Mouse (Mus musculus) heart, adult 2 months (tissue): Measurements from ENCODE around the gene Chst8.

Source experiments
- CTCF ChIP-seq: fragments of 200-600 bp; IDR thresholded peaks from 2 replicates; pipeline ENCODE4 v1.8.1; 2022; ENCODE audit warnings: antibody characterized with exemption, mild to moderate bottlenecking, moderate library complexity
- EP300 ChIP-seq: fragments of 200-500 bp; IDR thresholded peaks from 2 replicates; pipeline ENCODE4 v1.6.1; 2011; ENCODE audit warnings: low read depth, low read length, control low read depth; ENCODE audit not compliant: insufficient read depth
- POLR2A ChIP-seq: fragments of 200-500 bp; IDR thresholded peaks from 2 replicates; pipeline ENCODE4 v1.6.1; 2011; ENCODE audit warnings: mild to moderate bottlenecking, low read depth, low read length, control low read depth; ENCODE audit not compliant: insufficient read depth

DNA sequence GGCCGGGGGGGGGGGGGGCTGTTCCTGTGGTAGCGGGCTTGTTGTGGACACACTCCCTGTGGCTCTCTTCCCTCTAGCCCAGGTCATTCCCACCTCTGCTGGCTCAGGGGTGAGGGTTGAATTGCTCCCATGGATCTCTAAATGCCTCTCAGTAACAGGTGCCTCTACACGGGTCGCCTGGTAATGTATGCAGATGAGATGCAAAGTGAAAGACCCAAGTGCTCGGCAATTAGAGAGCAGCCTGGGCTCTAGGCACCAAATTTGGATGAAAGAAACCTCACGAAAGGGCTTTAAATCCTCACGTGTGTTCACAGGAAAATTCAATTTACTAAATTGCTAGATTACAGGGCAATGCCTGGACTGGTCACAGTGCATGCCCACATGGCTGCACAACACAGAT is 126.7 kb downstream of the Chst8 start:
- TF ChIP-seq POLR2A (no peak), CTCF (no peak), EP300 (no peak)
